Mouse (Mus musculus) CD4-positive, CD25-positive, alpha-beta regulatory T cell, adult 2 months (primary cell): Measurements from ENCODE around the gene Me3.

Source experiments
- DNase-seq: peaks from one replicate; pipeline ENCODE4 v3.0.0-alpha.2; 2012; ENCODE audit warnings: low read depth, low spot score

Me3 gene

DNA sequence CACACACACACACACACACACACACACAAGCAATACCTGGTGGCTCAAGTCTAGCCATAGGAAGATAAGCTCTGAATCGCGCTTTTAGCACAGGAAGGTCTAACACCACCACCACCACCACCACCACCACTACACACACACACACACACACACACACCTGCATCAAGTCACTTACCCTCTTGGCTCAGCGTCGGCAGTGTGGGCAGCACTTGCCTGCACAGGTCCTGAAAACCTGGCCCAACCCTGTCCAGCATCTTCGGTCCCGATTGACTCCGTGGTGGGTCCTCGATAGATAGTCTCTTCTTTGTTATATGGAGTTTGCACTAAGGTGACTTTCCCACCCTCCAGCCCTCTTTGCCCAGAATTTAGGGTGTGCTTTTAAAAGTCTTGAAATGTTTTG is 270.8 kb downstream of the Me3 start:
- no peak for DNase-seq

DNA sequence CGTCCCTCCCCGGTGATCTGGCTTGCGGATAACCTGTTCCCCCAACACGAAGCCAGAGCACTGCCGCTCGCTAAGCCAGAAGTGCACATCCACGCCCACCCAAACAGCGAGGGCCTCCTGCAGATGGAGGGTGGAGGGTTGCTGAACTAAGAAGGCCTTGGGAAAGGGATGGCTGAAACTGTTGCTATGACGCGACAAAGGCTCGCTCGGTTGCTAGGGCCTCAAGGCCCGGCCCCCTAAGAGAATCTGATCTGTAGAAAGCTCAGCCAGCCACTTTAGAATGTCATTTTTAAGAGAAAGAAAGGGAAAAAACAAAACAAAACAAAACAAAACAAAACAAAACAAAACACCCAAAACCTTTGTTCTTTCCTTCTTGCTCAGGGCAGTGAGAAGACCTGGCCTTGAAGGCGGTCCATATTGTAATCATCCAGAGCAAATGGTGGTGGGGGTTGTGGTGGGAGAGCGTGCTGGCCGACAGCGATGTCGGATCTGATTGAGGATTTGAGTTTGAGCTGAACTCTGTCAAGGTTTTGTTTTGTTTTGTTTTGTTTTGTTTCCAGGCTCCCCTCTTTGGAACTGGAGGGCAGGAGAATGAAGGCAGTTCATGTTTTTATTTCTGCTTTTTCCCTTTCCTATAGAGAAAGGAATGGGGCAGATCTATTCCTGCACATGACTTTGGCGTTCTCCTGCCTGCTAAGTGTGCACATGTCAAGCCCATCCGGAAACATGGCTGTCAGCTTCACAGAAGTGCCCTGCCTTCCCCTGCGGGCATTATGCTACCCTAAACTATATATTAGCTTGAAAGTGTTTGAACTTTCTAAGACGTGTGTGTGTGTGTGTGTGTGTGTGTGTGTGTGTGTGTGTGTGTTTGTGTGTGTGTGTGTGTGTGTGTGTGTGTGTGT is 271.5 kb downstream of the Me3 start, which contains the start of gene Ccdc81:
Gene Ccdc81 (minus strand): TSS at position 188 of the 902 bp plus-strand sequence.
- DNase-seq = no peak
